Mouse (Mus musculus) heart, adult 18-20 months (tissue): Measurements from ENCODE around the gene Abi3. TPM values are rescaled to one million over a fixed set of nuclear protein-coding genes. Genes with fewer than 3 reads are reported as not detected.

Experiments used
- DNase-seq, 2 experiments: peaks; one replicate each; pipeline ENCODE4 v3.0.0; 2021 to 2022; ENCODE audit warnings: mixed read lengths in 1 of 2
- total RNA-seq, 2 experiments: library from RNA; stranded (reverse); gene quantifications; 2 replicates each; pipeline ENCODE4 v1.2.3; 2021

The Abi3 gene
- total RNA-seq, 2 experiments from 2014 or later: 9.2 to 9.9 TPM

DNA sequence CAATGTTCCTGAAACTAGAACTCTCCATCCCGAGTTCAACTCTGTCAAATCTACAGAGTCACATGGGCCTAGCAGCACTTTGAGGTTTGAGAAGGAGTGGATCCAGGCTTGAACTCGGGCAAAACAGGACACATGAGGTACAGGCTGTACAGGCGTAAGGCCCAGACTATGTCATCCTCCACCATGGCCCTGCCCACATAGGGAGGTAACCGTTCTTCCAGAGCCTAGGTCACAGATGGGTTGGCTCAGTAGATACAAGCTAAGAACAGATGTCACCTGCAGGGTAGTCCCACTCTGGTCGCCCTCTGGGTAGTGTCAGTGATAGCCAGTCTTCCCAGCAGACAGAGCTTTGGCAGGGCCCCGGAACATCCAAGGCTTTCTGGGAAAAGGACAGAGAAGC is 55.8 kb downstream of the Abi3 start:
- DNase-seq: no peak

DNA sequence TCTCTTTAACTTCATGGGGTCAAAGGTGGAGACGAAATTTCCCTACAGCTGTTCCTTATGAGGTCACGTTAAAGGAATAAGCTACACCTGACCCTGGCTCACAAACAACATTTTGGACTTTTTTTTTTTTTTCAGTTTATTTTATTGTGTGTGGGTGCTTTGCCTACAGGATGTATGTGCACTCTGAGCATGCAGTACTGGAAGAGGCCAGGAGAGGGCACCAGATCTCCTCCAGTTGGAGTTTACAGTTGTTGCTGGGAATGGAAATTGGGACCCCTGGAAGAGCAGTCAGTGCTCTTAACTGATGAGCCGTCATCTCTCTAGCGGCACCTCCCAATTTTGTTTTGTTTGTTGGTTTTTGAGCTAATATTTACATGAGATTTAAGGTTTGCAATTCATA is 56.6 kb downstream of the Abi3 start:
- no peak for DNase-seq

DNA sequence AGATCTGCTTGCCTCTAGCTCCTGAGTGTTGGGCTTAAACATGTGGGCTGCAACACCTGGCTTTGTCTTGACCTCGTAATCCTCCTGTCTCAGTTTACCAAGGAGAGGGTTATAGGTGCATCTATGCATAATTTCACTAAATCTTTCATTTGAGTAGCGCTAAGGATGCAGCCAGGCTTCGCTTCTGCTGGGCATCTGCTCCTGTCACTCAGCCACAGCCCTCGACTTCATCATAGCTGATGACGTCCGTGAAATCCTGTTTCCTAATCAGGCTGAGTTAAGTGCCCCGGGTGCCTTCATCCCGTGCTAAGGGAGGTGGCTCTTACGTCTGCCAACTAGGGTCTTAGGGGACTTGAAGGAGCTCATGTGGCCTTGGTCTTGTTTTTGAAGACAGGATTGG is 58.3 kb downstream of the Abi3 start:
- no peak for DNase-seq

DNA sequence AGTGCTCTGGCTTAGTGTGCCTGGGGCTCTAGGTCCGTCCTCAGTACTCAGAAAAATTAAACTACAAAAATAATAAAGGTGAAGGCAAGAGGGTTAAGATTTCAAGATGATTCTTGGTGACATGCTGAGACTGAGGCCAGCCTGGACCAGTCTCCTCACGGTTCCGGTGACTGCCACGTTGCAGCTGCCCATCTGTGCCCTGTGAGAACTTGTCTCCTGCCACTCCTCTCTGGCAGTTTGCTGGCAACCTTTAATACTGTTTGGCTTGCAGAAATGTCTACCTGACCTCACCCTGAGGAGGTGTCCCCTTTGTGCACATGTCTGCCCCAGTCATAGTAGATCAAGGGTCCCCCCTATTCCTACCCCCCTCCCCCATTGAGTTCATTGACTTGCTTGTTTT is 58.8 kb downstream of the Abi3 start:
- no peak for DNase-seq

DNA sequence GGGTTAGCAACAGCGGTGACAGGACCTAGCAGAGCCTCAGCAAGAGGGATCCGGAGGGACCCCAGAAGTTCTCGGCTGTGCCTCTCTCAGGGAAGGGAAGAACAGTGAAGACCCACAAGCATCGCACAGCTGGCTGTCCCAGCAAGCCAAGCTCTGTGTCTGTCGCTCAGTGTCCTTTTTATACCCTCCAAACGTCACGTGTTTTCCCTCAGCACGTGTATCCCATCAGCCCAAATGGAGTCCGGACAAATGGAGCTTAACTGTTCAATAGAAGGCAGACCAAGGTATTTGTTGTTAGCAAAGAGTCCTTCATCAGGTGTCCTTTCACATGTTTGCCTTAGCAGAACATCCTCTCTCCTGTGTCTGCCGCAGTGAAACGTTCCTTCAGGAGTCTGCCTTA is 60.7 kb downstream of the Abi3 start:
- no peak for DNase-seq

DNA sequence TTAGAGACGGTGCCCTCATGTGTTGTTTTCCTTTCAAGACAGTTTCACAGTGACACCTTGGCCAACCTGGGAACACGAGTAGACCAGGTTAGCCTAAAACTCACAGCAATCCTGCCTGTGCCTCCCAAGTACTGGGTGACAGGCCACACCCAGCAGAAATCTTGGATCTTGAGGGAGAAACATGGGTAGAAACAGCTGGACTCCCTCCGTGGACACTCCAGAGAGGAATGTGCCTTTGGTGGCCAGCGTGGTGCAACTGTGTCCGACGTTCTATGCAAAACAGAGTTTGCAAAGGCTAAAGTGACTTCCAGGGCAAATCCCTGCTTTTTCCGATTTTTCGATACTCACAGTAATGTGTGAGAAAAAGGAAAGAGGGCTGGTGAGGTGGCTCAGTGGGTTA is 61.8 kb downstream of the Abi3 start:
- DNase-seq: no peak

Other genes starting within 250 kb of the Abi3 start
- 100 to 1,000 TPM; 428 to 436 TPM for gene Phb, start 175.5 kb downstream of the Abi3 start, total RNA-seq
- gene Zfp652, start 129.8 kb downstream of the Abi3 start, total RNA-seq: 10 to 100 TPM; 49.4 to 52.2 TPM
- under 1 TPM; 0.15 to 0.28 TPM for gene B130006D01Rik, start 118.9 kb downstream of the Abi3 start, total RNA-seq
- 100 to 1,000 TPM; 165 to 174 TPM for gene Phospho1, start 18.0 kb downstream of the Abi3 start, total RNA-seq
- gene Gngt2, start 5.3 kb downstream of the Abi3 start, total RNA-seq: 10 to 100 TPM; 19.2 to 22.1 TPM
- gene B4galnt2, start 72.4 kb upstream of the Abi3 start, total RNA-seq: not detected
- under 1 TPM; 0.05 to 0.35 TPM for gene Igf2bp1, start 163.5 kb upstream of the Abi3 start, total RNA-seq
- not detected for gene Gip, start 182.1 kb upstream of the Abi3 start, total RNA-seq
- gene Snf8, start 192.4 kb upstream of the Abi3 start, total RNA-seq: 10 to 100 TPM; 43.6 to 44.9 TPM
- 10 to 100 TPM; 32.0 to 32.3 TPM for gene Ube2z, start 222.9 kb upstream of the Abi3 start, total RNA-seq
- 1,000 to 10,000 TPM; 3,280 to 3,727 TPM for gene Atp5g1, start 233.2 kb upstream of the Abi3 start, total RNA-seq